Mouse (Mus musculus): Measurements from ENCODE around the gene Gm49486. TPM values are rescaled to one million over a fixed set of nuclear protein-coding genes. Genes with fewer than 3 reads are reported as not detected.

Gene Gm49486
- polyA plus RNA-seq, 3 experiments from 2014 or later: not detected

GRCm38 (mm10) chr15:79273020-79273419 is 43.8 kb downstream of the Gm49486 start:
- no peak for ATAC-seq

- ATAC-seq: no peak
These were observed 48.5 kb downstream of the Gm49486 start for GRCm38 (mm10) chr15:79277728-79278127.

GRCm38 (mm10) chr15:79280209-79280608 is 51.0 kb downstream of the Gm49486 start:
- no peak for ATAC-seq

- ATAC-seq: no peak
These were observed 51.7 kb downstream of the Gm49486 start for GRCm38 (mm10) chr15:79280850-79281249.

- ATAC-seq: peak; percentile 89
These were observed 52.2 kb downstream of the Gm49486 start for GRCm38 (mm10) chr15:79281389-79281788.

GRCm38 (mm10) chr15:79282434-79282833 is 53.2 kb downstream of the Gm49486 start:
- no peak for ATAC-seq

GRCm38 (mm10) chr15:79283371-79283770 is 54.2 kb downstream of the Gm49486 start:
- no peak for ATAC-seq

- ATAC-seq: no peak
These were observed 56.2 kb downstream of the Gm49486 start, which contains the start of gene Baiap2l2 for GRCm38 (mm10) chr15:79285399-79285798. Gene Baiap2l2 (minus strand): TSS chr15:79285537.

- no peak for ATAC-seq
These were observed 57.0 kb downstream of the Gm49486 start for GRCm38 (mm10) chr15:79286141-79286540.

- ATAC-seq: no peak
These were observed 57.9 kb downstream of the Gm49486 start for GRCm38 (mm10) chr15:79287091-79287490.

GRCm38 (mm10) chr15:79288387-79288786 is 59.2 kb downstream of the Gm49486 start:
- ATAC-seq: no peak

- ATAC-seq: no peak
These were observed 60.2 kb downstream of the Gm49486 start for GRCm38 (mm10) chr15:79289441-79289840.

- no peak for ATAC-seq
These were observed 61.1 kb downstream of the Gm49486 start for GRCm38 (mm10) chr15:79290340-79290739.

GRCm38 (mm10) chr15:79292779-79293178 is 63.6 kb downstream of the Gm49486 start:
- ATAC-seq: no peak

- ATAC-seq: no peak
These were observed 69.4 kb downstream of the Gm49486 start for GRCm38 (mm10) chr15:79298553-79298952.

- no peak for ATAC-seq
These were observed 70.5 kb downstream of the Gm49486 start for GRCm38 (mm10) chr15:79299563-79300155.

- ATAC-seq: no peak
These were observed 74.5 kb downstream of the Gm49486 start for GRCm38 (mm10) chr15:79303725-79304124.

- no peak for ATAC-seq
These were observed 75.6 kb downstream of the Gm49486 start for GRCm38 (mm10) chr15:79304832-79305231.

GRCm38 (mm10) chr15:79306043-79306637 is 76.9 kb downstream of the Gm49486 start:
- ATAC-seq: no peak

Other genes starting within 250 kb of the Gm49486 start
- 10 to 100 TPM; 31.0 to 52.3 (median 36.9) TPM for gene H1f0, start 200.9 kb upstream of the Gm49486 start, polyA plus RNA-seq (2017; shearing (Covaris generic))
- gene Galr3, start 187.5 kb upstream of the Gm49486 start, polyA plus RNA-seq (2017; shearing (Covaris generic)): not detected
- gene Ankrd54, start 166.5 kb upstream of the Gm49486 start, polyA plus RNA-seq (2017; shearing (Covaris generic)): 10 to 100 TPM in 1 of 3 experiments, 1 to 10 TPM in 2; 5.5 to 10.8 (median 9.2) TPM
- 100 to 1,000 TPM; 224 to 286 (median 240) TPM for gene Eif3l, start 154.2 kb upstream of the Gm49486 start, polyA plus RNA-seq (2017; shearing (Covaris generic))
- gene Micall1, start 120.5 kb upstream of the Gm49486 start, polyA plus RNA-seq (2017; shearing (Covaris generic)): 10 to 100 TPM in 2 of 3 experiments, 1 to 10 TPM in 1; 7.0 to 20.8 (median 13.3) TPM
- 100 to 1,000 TPM; 109 to 122 (median 116) TPM for gene Polr2f, start 88.4 kb upstream of the Gm49486 start, polyA plus RNA-seq (2017; shearing (Covaris generic))
- gene 1700088E04Rik, start 88.1 kb upstream of the Gm49486 start, polyA plus RNA-seq (2017; shearing (Covaris generic)): 1 to 10 TPM; 5.4 to 7.1 (median 5.9) TPM
- gene Sox10, start 64.2 kb upstream of the Gm49486 start, polyA plus RNA-seq (2017; shearing (Covaris generic)): not detected
- 1 to 10 TPM; 6.6 to 8.4 (median 8.3) TPM for gene Pick1, start 218 bp upstream of the Gm49486 start, polyA plus RNA-seq (2017; shearing (Covaris generic))
- gene Slc16a8, start 25.4 kb downstream of the Gm49486 start, polyA plus RNA-seq (2017; shearing (Covaris generic)): not detected
- 1 to 10 TPM in 1 of 3 experiments, under 1 TPM in 1, not detected in 1; 0.21 to 1.6 TPM for gene Baiap2l2, start 56.1 kb downstream of the Gm49486 start, polyA plus RNA-seq (2017; shearing (Covaris generic))
- 10 to 100 TPM; 12.5 to 18.4 (median 15.1) TPM for gene Pla2g6, start 99.0 kb downstream of the Gm49486 start, polyA plus RNA-seq (2017; shearing (Covaris generic))
- 1 to 10 TPM in 2 of 3 experiments, under 1 TPM in 1; 0.84 to 5.5 (median 1.5) TPM for gene Maff, start 117.2 kb downstream of the Gm49486 start, polyA plus RNA-seq (2017; shearing (Covaris generic))
- 10 to 100 TPM in 1 of 3 experiments, 1 to 10 TPM in 2; 8.2 to 12.8 (median 9.2) TPM for gene Tmem184b, start 174.2 kb downstream of the Gm49486 start, polyA plus RNA-seq (2017; shearing (Covaris generic))
- gene Csnk1e, start 226.2 kb downstream of the Gm49486 start, polyA plus RNA-seq (2017; shearing (Covaris generic)): 1 to 10 TPM; 4.2 to 6.5 (median 4.4) TPM

Measured in inflammation-experienced regulatory T-cells, adult 6 months (primary cell).